Mouse (Mus musculus) layer of hippocampus, postnatal 25 days (tissue): ENCODE results near the gene Capns1. TPM values are rescaled to one million over a fixed set of nuclear protein-coding genes. Genes with fewer than 3 reads are reported as not detected.
"Not testable (repeated sequence)": the region's sequence is repeated elsewhere in the genome, so short reads cannot be mapped to it uniquely, and the experiment has no call there.

Source experiments
- DNase-seq, 2 experiments: peaks; one replicate each; pipeline ENCODE4 v3.0.0; 2022; ENCODE audit warnings: mixed read lengths in 2 of 2, low spot score in 1 of 2; ENCODE audit errors: extremely low spot score in 1 of 2
- total RNA-seq, 2 experiments: library from RNA; stranded (reverse); gene quantifications; 2 replicates each; pipeline ENCODE4 v1.2.3; 2021

Capns1 gene
- total RNA-seq, 2 experiments from 2014 or later, result 206 to 218 TPM

- DNase-seq, result no peak
These were observed 5.8 kb upstream of the Capns1 start for GRCm38 (mm10) chr7:30204380-30204779.

- no peak for DNase-seq
These were observed 4.5 kb upstream of the Capns1 start for GRCm38 (mm10) chr7:30202895-30203690.

DNA sequence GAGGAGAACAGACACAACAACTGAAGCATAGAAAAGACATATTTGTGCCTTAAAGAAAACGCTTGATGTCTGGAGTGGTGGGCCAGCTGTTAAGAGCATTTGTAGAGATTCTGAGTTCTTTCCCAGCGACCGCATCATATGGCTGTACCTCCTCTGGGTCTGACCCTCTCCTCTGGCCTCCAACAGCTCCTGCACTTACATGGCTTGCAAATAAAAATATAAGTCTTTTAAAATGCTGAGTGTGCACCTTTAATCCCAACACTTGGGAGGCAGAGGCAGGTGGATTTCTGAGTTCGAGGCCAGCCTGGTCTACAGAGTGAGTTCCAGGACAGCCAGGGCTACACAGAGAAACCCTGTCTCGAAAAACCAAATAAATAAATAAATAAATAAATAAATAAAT lies 2.0 kb upstream of the Capns1 start:
- not testable (repeated sequence) for DNase-seq

DNA sequence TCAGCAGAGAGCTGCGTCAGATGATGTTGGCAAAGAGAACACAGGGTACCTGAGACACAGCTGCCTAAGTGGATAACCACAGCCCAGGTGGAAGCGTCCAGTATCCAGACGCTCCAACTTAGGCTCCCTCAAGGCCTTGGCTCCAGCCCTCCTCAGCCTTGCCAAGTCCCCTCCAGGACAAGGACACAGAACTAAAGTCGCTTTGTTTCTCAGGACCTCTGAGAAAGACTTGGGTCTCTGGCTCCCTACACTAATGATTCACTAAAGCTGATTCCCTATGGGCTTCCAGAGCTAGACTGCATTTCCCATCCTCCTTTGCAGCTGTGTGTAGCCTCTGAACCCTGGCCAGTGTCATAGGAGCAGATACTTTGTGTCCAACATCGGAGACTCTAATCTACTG lies 1.6 kb upstream of the Capns1 start:
- DNase-seq, result no peak

DNA sequence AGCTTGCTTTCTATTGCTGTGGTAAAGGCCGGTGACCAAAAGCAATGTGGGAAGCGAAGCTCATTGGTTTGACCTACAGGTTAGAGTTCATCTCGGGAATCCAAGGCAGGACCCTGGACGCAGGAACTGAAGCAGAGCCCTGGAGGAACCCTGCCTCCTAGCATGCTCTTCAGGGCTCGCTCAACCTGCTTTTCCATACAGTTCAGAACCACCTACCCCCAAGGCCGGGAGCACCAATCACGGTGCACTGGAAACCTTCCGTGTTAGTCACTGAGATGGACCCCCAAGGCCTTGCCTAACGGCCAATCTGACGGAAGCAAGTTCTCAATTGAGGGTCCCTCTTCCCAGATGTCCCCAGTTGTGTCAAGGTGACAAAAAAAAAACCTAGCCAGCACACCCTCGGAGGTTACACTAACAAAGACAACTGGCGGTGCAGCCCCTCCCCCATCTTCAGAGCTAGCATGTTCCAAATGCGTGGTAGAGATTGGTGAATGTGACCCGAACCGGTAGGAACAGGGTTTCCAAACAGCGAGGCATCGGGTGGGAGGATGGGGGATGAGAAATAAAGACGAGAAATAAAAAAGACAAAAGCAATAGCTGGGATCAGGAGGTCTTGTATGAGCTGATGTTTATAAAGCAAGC lies 1.0 kb upstream of the Capns1 start:
- DNase-seq, result no peak

DNA sequence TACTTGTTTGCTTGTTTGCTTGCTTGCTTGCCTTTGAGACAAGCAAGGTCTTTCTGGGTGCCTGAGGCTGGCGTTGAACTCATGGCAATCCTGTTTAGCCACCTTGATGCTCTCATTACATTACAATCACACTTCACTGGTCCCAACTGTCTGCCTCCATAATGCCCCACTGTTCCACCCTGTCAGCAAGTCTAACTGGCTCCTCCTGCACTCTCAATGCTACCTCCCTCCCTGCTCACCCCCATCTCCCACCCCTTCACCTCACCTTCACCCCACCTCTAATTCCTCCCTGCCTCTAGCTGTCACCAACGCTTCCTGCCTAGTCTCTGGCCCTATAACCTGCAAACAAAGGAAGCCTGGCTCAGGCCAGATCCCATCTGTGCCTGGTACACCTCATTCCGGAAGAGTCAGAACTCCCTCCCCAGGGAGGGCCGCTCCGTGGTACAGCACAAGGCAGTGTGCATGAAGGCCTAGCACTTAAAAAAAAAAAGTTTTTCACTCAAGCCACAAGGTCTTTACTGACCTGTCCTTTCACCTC lies 950 bp downstream of the Capns1 start:
- no peak for DNase-seq

DNA sequence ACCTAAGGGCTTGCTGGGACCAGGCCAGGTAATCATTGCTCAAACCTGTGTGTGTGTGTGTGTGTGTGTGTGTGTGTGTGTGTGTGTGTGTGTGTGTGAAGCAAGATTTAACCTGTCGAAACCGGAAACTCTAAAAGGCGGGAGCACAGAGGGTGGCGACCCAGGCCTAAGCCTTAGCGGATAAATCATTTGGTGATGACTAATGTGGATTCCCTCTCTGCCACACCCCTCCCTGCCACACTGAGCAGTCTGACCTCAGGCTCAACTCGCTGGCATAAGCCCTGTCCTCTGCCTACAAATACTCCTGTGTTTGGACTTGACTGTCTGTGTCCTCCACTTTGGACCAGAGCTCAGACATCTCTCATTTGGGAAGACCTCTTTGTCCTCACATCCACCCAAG lies 2.4 kb downstream of the Capns1 start:
- DNase-seq, result no peak

DNA sequence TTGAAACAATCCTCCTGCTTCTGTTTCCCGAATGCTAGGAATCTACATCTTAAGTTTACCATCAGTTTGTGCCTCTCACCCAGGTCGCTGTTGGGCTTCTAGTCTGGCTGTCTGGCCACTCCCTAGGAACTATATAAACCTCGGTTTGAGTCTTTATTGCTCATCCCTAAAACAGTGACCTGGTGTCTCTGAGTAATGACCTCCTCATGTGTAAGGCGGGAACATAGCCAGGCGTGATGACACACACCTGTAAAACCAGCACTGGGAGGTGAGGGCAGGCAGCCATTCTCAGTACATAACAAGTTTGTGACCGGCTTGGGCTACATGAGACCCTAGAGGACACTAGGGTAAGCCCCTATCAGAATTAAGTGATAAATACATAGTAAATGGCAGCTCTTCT lies 3.1 kb downstream of the Capns1 start:
- no peak for DNase-seq

- DNase-seq, result peak; percentile 84 to 95
These were observed 3.7 kb downstream of the Capns1 start for GRCm38 (mm10) chr7:30194884-30195283.

DNA sequence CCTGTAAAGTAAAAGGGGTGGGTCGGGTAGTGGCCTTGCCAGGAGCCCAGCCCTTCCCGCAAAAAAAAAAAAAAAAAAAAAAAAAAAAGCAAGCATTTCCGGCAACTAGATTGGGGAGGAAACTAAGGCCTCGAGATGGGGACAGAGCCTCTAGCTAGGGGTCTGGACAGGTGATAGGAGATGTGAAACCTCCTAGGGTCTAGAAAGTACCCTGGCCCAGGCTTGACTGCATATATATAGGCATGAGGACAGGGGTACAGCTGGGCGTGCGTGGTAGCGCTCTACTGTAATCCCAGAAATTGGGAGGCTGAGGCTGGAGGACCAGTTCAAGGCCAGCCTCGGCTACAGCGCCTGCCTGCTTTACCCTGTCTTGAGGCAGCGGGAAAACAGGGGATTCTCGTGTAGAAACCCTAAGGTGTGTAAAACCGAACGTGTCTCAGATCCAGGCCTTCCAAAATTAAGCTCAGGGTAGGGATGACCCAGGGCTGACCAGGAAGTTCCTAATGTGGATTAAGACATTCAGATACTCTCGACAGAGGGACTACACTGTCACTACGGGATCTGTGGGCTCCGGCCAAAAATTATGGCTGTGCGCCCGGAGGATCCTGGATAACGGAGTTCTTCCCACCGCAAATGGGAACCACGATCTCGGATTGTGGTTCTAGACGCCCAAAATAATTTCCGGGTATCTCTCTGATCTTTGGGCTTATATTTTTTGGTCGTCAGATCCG lies 4.3 kb downstream of the Capns1 start:
- peak; percentile 20 to 45 for DNase-seq

DNA sequence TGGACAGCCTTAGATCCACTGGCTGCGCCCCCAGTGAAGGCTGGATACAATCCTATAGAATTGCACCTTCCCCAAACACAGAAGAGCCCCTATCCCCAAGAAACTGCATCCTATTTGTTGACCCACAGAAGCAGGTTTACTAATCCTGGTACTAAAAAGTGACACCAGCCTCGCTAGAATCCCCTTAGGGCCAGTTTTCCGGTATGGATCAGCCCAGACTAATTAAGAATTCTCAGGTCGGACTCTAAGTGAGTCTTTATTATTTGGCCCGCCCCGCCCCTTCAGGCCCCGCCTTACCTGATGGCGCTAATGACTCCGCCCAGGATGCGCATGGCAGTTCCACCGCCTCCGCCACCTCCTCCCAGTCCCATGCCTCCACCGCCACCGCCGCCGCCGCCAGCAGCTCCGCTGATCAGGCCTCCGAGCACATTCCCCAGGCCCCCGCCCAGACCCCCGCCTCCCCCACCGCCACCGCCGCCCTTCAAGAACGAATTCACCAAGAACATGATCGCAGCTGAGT lies 5.0 kb downstream of the Capns1 start:
- peak; percentile 61 to 65 for DNase-seq

DNA sequence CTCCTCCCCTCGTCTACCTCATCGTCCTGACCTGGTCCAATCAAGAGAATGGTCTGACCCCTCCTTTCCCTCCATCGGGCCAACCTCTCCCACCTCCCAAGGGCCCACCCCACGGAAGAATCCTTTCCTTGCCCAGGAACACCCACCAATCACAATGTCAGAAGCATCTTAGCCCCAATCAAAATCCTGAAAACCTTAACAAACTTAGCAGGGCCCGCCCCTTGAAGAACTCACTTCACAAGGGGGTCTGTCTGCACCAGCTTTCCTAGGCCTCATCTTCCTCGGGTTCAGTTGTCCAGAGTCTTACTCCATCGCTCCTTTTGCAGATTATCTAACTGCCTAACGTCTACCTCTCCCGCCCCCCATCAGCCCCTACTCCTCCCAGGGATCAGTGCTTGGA lies 5.6 kb downstream of the Capns1 start:
- DNase-seq, result no peak

DNA sequence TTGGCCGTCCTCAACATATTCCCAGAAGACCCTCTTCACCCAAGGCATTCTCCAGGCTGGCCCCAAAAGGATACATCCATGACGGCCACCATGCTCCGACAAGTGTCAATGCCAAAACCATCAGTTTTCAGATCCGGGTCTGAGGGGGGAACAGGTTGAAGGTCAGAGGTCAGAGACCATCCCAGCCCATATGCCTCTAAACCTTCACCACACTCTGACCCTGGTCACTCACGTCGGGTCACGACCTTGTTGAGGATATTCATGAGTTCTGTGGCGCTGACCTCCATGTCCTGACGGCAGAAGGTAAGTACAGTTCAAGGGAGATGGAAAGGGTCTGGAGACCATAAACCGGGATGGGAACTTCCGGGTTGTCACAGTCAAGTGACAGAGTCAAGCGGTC lies 6.5 kb downstream of the Capns1 start:
- no peak for DNase-seq

GRCm38 (mm10) chr7:30189116-30189491 lies 9.5 kb downstream of the Capns1 start:
- DNase-seq, result no peak

DNA sequence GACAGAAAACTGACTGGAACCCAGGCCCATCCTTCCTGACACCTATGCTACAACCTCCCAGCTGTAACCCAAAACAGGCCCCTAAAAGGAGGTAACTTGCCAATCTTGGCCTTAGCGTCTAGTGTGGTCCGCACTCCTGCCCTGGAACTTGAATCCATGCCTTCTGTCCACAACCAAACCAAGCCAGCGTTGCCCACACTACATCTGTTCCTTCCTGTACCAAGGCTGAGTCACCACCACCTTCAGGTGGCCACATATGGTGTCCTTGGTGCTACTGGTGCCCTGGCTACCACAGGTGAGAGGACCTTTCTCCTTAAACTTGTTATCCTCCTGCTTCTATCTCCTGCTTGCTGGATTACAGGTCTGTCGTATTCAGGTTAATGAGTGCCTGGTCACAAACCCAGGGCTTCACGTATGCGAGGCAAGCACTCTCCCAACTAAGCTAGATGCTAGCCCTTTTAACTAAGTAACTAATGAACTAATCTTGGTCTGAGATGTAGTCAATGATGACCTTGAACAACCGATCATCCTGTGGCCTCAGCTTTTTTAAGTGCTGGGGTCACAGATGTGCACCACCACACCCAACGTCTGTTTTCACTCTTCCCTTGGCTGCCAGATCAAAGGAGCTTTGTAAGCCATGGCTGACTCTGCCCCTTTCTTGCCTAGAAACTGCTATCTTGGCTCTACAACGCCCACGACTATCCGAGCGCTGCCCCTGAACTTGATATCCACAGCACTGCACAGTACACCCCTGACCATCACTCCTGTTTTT lies 10.1 kb downstream of the Capns1 start:
- DNase-seq, result no peak

DNA sequence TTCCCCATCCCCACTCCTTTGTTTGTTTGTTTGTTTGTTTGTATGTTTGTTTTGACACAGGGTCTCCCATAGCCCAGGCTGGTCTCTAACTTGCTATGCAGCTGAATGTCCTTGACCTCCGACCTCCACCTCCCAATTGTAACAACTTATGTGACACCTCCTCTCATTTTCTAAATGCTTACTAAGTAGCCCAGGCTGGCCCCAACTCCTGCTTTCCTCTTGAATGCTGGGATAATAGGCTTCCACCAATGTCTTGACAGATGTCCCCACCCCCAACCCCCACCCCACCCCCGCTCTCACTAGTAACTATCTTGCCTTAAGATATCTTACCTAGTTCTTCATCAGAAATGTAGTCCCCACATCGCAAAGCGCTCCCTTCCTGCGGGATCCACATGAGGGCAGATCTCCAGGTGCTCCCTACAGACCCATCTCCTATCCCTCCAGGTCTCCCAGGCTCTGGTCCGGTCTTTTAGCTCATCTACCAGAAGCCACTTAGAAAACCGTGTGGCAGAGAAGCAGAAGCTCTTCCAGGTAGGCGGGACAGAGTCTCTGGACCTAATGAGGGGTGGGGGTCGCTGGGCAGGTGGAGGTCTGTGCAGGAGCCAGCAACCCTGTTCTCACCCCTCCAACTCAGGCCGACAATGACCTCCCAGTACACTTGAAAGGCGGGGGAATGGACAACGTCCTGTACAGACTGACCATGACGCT lies 13.8 kb downstream of the Capns1 start:
- no peak for DNase-seq

- peak; percentile 27 to 32 for DNase-seq
These were observed 14.7 kb downstream of the Capns1 start, which contains the start of gene Cox7a1 for GRCm38 (mm10) chr7:30183879-30184289. Gene Cox7a1 (plus strand): TSS chr7:30184144.

- not testable (repeated sequence) for DNase-seq
These were observed 15.4 kb downstream of the Capns1 start for GRCm38 (mm10) chr7:30183189-30183588.

DNA sequence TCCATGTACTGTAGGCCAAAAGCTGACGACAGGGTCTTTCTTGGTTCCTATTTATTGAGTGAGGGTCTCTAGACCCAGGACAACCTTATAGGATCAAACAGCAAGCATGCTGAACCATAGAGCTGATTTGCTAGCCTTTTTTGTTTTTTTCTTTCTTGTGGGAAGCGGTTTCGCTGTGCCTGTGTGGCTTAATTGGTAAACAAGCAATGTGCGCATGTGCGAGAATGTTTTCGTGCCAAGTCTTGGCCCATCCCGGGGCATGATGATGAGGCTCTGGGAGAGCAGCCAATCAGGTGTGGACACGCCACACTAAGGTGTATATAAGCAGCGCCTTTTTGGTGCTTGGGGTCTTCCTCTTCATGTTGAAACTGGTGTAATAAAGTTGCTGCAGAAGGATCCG lies 16.7 kb downstream of the Capns1 start:
- DNase-seq, result not testable (repeated sequence)
